Mouse (Mus musculus) cerebellum, postnatal 14 days (tissue): Measurements from ENCODE around the gene Dusp3.
A peak's percentile ranks its signal among the peaks of the same experiment; 100 is the strongest.

Experiments
- DNase-seq, 2 experiments: peaks; one replicate each; pipeline ENCODE4 v3.0.0; 2021; ENCODE audit warnings: mixed read lengths in 2 of 2

The Dusp3 gene

DNA sequence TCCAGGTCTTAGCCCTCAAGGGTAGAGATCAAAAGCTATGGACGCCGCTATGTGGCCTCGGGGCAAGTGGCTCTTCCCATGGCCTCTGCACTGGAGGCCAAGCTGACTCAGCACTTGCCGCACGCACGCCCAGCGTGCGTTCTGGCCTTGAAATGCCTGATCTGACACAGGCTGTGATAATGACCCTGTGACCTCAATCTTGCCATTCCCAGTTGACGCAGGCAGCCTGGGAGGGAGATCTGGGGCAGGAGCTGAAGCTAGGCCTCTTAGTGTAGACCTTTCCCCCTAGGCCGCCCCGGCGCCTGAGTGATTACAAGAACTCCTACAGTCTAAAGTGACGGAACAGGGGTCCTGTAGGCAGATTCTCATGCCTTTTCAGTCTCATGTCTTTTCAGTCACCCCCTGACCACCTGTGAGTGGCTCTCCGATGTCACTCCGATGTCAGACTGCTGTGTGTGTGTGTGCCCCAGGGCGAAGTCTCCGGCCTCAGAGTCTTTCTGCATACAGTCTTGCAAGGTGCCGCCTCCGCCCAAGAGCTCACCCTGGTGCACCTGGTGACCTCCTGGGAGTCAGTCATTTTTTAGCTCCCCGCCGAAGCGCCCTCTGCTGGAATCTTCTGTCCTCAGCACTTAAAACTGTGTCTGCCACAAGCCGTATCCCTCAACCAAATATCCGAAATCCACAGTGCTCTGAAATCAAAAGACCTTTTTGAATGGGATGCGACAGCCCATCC lies 58.6 kb downstream of the Dusp3 start:
- DNase-seq, result peak; percentile 61 to 72

DNA sequence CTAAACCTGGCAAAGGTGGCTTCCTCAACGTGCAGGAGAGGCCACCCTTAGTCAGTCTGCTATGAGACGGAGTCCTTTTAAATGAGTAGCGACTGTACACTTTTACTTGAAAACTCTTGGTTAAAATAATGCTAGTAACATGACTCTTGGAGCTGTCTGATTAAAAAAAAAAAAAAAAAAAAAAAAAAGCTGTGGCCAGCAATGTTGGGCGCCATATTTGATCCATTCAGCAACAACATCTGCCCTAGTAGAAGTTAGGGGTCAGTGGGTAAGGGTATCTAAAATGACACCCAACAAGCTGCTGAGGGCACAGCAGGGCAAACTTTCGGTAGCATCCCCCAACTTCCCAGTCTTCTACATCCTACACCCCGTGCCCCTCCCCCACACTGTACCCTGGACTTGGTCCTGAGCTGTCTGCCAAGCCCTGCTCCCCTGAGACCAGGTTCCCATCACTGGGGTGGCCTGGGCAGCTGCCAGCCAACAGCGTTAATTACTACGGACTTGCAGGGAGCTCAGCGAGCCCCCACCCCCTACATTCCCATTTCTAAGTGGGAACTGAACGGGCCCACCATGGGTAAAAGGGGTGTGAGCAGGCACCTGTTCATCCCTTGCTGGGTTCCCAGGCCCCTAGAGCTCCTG lies 59.7 kb downstream of the Dusp3 start:
- DNase-seq, result peak in 1 of 2 experiments; percentile 50

DNA sequence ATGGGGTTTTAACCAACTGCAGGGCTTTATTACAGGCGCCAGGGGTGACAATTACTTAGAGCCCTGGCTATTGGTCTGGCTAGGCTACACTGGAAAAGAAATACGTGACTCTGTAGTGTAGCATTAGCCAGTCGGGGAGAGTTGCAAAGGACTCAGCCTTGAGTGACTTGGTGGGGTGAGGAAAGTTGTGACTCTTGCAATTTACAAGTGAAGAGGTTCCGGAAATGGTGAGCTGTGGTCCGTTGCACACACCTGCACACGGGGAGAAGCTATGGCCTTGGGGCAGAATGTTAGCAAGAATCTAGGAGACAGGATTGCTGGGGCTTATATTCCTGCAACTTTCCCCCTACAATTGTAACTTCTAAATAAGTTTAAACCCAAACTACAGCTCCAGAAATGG lies 61.2 kb downstream of the Dusp3 start:
- DNase-seq, result no peak

DNA sequence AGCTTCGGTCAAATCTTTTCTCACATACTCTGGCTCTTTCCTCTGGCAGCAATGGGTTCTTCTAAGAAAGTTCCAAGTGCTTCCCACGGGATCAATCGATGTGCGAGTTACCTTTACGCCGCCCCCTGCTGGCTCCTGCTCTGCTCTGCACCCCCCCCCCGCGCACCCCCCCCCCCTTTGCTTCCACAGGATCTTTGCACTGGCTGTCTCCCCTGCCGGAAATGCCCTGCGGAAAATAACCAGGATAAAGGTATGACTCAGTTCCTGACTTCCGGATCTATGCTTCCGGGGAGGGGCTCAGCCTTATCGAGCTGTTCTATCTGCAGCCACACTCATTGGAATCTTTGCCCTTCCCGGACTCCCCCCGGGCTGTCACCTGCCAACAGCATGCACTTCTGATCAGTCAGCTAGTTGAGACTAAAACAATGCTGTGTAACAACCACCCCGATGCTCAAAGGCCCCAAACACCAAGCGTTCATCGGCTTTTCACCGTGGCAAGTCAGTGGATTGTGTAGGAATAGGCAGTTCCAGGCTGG lies 62.3 kb downstream of the Dusp3 start:
- no peak for DNase-seq

DNA sequence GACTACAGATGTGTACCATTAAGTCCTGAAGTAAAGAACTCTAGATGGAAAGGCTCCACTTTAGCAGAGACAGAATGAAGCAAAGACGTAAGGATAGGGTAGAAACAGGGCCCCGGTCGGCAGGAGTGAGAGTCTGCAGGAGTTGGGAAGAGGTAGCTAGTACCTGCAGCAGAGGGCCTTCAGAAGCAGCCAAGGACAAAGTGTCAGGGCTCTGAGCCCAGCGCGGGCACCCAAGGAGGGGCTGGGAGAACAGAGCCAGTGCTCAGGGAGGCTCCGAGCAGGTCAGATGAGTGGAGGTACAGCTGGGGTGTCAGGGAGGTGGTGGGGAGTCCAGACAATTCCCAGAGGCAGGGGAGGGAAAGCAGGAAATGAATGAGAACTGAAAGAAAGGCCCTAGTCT lies 62.8 kb downstream of the Dusp3 start:
- DNase-seq, result no peak

DNA sequence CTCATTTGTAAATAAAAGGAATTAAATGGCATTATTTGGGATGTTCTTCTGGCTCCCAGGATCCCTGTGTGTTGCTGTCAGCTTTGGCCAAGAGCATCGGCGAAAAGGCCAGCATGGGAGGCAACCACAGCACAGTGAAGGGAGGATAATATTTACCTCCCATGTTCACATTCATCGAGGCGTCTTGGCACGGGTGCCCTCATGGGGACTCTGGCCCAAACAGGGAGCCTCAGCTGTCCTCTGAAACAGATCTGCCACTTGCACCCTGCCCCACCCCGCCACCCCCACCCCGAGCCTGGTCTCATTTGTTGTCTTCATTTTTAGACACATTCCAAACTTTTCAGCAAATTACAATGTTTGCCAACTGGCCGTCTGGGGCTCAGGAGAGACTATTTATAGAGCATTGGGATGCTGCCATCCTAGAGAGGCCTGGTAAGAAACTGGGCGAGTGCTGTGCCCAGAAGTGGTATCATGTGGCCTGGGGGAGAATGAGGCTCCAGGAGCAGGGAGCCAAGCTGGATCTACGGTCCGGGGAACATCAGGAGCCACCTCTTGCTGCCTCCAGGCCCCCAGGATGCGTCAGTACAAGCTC lies 65.4 kb downstream of the Dusp3 start:
- DNase-seq, result peak; percentile 58 to 72
